Mouse (Mus musculus) ovary, adult 18-20 months (tissue): ENCODE results near the gene Gpr107.

ENCODE experiments used
- DNase-seq: peaks from one replicate; pipeline ENCODE4 v3.0.0; 2022; ENCODE audit warnings: low spot score, mixed read lengths

Gene Gpr107

DNA sequence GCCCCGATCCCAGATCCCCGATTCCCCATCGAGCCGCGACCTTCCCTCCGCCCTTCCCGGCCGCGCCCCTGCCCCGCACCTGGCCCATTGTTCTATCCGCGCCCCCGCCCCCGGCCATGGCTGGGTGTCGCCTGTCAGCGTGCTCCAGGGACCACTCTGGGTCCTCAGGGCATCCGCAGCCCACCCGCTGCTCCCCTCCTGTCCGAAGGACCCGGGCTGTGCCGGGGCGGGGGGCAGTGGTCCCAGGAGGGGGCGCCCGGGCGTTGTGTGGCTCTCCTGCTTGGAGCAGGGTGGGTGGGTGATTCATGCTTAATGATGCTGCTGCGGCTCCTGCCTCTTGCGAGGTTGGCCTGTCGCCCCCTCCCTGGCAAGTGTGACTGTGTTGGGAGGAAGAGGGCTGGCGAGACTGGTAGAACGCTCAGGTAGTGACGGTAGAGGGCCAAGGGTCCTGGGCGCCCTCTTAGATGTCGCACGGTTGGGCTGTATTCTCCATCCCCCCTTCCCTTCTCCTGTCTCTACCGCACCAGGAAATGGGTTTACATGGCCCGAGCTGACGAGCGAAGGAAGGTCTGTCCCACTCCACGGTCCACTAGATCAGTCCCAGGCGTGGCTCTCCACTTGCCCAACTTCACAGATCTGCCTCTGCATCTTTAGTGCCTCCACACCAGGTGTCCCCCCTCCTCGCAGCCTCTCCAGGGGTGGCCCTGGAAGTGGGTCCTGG is 94.3 kb downstream of the Gpr107 start:
- no peak for DNase-seq

- DNase-seq, result no peak
Observed at GRCm38 (mm10) chr2:31248856-31249255, 96.7 kb downstream of the Gpr107 start.

- DNase-seq, result no peak
Observed at GRCm38 (mm10) chr2:31252167-31252566, 100.1 kb downstream of the Gpr107 start.

GRCm38 (mm10) chr2:31253463-31253862 is 101.3 kb downstream of the Gpr107 start:
- no peak for DNase-seq

DNA sequence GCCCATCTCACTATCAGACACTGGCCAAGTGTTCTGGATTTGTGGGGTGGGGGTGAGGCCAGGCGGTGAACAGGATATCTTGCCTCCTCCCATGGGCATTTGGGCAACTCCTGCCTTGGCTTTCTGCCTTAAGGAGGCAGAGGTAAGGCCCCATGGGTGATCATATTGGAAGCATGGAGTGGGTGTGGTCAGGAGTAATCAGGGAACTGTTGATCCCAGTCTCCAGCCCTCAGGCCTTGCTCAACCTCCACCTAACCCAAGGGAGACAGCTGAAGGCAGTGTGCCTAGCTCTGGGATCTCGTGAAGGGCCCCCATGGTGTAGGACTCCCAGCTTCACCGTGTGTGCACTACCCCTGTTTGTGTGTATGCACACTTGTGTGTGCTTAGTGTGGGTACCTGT is 102.7 kb downstream of the Gpr107 start:
- DNase-seq, result no peak

DNA sequence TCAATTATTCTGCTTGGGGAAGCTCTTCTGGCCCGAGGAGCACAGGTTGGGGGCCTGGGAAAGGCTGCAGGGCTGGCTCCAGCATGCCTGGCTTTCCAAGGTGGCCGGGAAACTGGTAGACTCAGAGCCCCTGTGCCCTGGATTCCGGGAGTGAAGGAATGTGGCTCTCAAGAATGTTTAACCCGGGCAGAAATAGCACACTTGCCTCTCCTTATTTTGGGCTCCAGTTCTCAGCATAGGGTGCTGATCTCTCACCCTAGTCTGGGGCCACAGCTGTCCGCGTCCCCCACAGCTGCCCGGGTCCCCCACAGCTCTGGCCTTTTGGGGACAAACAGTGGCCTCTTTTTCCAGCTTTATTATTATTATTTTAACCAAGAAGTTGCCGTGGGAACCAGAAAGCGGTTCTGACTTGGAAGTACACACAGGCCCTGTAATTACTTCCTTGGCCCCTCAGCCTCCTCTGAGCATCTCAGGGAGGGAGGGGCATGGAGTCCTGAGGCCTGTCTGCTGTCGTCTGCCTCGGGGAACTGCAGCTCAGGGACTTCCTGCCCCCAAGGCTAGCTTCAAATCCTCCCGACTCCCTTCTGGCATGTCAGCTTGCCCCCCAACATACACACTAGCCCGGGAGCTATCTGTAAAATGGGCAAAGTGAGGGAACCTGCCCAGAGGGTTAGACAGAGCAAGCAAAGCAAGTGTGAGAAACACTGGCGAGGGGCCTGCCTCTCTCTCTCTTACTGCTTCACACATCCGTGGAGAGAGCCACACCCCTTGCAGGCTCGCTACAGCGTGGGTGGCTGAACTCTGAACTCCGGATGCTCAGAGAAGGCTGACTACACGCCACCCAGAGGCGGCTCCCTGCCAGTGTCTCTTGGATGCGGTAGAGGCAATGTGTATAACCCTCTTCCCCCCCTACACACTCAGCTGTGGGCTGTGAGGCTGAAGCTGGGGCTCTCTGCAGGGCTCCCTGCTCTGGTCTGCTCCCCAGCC is 104.1 kb downstream of the Gpr107 start:
- peak; percentile 30 for DNase-seq

GRCm38 (mm10) chr2:31257096-31257495 is 105.0 kb downstream of the Gpr107 start:
- DNase-seq, result no peak

GRCm38 (mm10) chr2:31258609-31259366 is 106.7 kb downstream of the Gpr107 start:
- peak; percentile 72 for DNase-seq

GRCm38 (mm10) chr2:31259367-31259920 is 107.3 kb downstream of the Gpr107 start:
- DNase-seq, result no peak

- DNase-seq, result no peak
Observed at GRCm38 (mm10) chr2:31260549-31260948, 108.4 kb downstream of the Gpr107 start.

DNA sequence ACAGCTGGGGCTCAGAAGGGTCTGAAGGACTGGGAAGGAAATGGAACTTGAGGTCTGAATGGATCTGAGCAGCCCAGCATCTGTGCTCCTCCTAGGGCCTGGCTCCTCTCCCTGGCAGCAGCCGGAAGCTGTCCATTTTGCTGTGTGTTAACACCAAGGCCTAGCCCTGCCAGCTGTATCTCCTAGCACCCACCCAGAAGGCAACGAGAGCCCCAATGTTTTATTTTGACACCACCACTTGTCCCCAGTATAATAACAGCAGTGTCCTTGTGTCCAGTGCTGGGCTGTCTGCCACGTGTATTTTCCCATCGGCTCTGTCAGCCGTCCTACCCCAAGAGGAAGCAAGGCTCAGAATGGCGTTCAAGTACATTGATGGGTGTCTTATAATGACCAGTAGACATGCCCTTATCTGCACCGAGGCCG is 110.9 kb downstream of the Gpr107 start:
- DNase-seq, result no peak

GRCm38 (mm10) chr2:31263746-31264378 is 111.7 kb downstream of the Gpr107 start:
- peak; percentile 54 for DNase-seq

- DNase-seq, result no peak
Observed at GRCm38 (mm10) chr2:31267447-31267846, 115.3 kb downstream of the Gpr107 start.
